Mouse (Mus musculus): ENCODE results near the gene Lrp6. TPM values are rescaled to one million over a fixed set of nuclear protein-coding genes. Genes with fewer than 3 reads are reported as not detected.

The Lrp6 gene
- polyA plus RNA-seq (2012; rRNA removed): 3.6 and 3.8 TPM in 2 replicates

GRCm38 (mm10) chr6:134566818-134567485, at the start of gene Lrp6:
Gene Lrp6 (minus strand): TSS chr6:134566965.
- peak within 1 kb of the TSS; percentile 94 for H3K4me3 ChIP-seq (ENCODE audit: control insufficient read depth, low read depth, low read length)
- H3K36me3 ChIP-seq (ENCODE audit: control insufficient read depth, insufficient read depth, low read length): no peaks in the 10 kb centered on the region
- peaks cover 8% of the 10 kb centered on the region; the same call in 1 of the 2 replicates for H3K4me1 ChIP-seq (ENCODE audit: control insufficient read depth, insufficient read depth, low read length)
- H3K27me3 ChIP-seq (ENCODE audit: control insufficient read depth, insufficient read depth, low read length): no peaks in the 10 kb centered on the region
- peak within 1 kb of the TSS; percentile 91 for H3K27ac ChIP-seq (ENCODE audit: control insufficient read depth, insufficient read depth, low read depth, low read length)
- TF ChIP-seq CTCF (IDR thresholded peaks at IDR 0.05; ENCODE audit: control insufficient read depth, insufficient read depth, insufficient replicate concordance, low read depth, low read length): no peak
- no peak; the same call in none of the 2 replicates for TF ChIP-seq POLR2A (IDR thresholded peaks at IDR 0.05; ENCODE audit: control insufficient read depth, low read depth, low read length)

DNA sequence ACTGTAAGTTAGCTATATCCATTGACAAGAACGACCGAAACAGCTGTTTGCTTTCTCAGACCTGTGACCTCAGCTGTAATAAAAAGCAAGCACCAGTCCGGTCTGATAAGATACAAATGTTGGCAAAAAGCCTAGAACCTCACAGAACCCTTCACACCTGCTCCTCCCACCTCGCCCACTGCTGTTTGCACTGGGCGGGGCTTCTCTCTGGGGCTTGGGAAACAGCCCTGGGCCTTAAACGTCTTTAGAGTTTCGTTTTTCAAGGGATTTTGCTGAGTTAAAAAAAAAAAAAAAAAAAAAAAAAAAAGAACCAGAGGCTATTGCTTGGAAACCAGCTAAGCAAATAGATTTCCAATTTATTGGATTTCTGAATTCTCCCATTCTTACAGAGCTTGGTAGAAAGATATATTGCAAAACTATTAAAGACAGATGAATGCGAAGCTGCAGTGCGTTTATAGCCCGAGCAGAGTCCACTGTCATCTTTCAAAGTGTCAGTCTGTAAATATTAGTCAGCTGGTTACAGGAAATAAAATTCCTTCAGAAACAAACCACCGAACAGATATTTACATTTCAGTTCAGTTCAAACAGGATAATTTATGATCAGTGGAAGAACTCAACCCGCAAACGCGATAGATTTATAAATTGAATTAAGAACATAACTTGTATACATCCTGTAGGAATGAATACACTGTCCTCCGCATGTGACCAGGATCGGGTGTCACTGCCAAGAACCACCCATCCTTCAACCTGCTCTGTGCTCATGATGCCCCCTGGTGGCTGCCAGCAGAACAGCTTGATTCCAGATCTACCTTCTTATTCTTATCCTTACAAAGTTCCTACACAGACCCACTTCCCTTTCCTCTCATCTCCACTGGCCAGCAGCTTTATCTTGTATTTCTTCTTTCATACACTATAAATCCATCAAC, 48.2 kb upstream of the Lrp6 start:
- no peaks in the 10 kb centered on the region for H3K36me3 ChIP-seq (ENCODE audit: control insufficient read depth, insufficient read depth, low read length)
- no peak overlapping the region for H3K27ac ChIP-seq (ENCODE audit: control insufficient read depth, insufficient read depth, low read depth, low read length)
- no peak overlapping the region for H3K4me3 ChIP-seq (ENCODE audit: control insufficient read depth, low read depth, low read length)
- TF ChIP-seq POLR2A (IDR thresholded peaks at IDR 0.05; ENCODE audit: control insufficient read depth, low read depth, low read length) (no peak), CTCF (IDR thresholded peaks at IDR 0.05; ENCODE audit: control insufficient read depth, insufficient read depth, insufficient replicate concordance, low read depth, low read length) (peak; percentile 92)
- no peaks in the 10 kb centered on the region for H3K4me1 ChIP-seq (ENCODE audit: control insufficient read depth, insufficient read depth, low read length)
- H3K27me3 ChIP-seq (ENCODE audit: control insufficient read depth, insufficient read depth, low read length): no peaks in the 10 kb centered on the region

DNA sequence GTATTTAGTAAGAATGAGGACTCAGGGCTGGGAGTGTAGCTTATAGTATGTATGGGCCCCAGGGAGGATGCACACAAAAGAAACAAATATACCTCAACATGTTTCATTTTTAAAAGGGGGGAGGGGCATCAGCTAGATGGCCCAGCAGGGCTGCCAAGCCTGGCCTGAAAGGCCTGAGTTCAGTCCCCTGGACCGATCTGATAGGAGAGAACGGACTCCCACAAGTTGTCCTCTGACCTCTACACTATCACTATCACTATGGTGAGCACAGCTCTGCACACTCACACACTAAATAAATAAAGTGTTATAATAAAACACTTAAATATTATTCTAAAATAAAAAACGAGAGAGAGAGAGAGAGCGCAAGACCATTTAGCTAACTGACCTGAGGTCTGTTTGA, 47.6 kb upstream of the Lrp6 start:
- H3K27ac ChIP-seq (ENCODE audit: control insufficient read depth, insufficient read depth, low read depth, low read length): no peak overlapping the region
- no peak overlapping the region for H3K4me3 ChIP-seq (ENCODE audit: control insufficient read depth, low read depth, low read length)
- no peaks in the 10 kb centered on the region for H3K36me3 ChIP-seq (ENCODE audit: control insufficient read depth, insufficient read depth, low read length)

DNA sequence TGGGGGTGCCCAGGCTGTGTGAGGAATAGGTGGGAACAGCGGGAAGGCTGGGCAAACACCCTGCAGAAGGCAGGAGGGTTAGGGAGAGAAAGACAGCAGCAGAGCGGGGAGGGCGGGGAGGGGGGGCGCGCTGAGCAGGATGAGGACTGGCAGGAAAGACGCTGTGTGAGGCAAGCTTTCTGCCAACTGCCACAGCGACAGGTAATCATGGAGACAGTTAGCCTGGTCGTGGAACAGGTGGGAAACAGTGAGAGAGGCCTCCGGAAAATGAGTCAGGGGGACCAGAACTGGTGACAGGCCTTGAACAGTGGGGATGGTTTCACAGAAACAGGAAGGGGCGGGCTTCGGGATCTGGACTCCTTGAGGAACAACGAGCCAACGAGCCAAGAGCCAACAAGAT, 45.1 kb upstream of the Lrp6 start:
- no peaks in the 10 kb centered on the region for H3K36me3 ChIP-seq (ENCODE audit: control insufficient read depth, insufficient read depth, low read length)
- no peak overlapping the region for H3K27ac ChIP-seq (ENCODE audit: control insufficient read depth, insufficient read depth, low read depth, low read length)
- H3K4me1 ChIP-seq (ENCODE audit: control insufficient read depth, insufficient read depth, low read length): no peaks in the 10 kb centered on the region
- H3K4me3 ChIP-seq (ENCODE audit: control insufficient read depth, low read depth, low read length): no peak overlapping the region
- no peaks in the 10 kb centered on the region for H3K27me3 ChIP-seq (ENCODE audit: control insufficient read depth, insufficient read depth, low read length)
- TF ChIP-seq POLR2A (IDR thresholded peaks at IDR 0.05; ENCODE audit: control insufficient read depth, low read depth, low read length) (no peak), CTCF (IDR thresholded peaks at IDR 0.05; ENCODE audit: control insufficient read depth, insufficient read depth, insufficient replicate concordance, low read depth, low read length) (no peak)

More for the DNA sequence above, 47.6 kb upstream of the Lrp6 start:
- TF ChIP-seq CTCF (IDR thresholded peaks at IDR 0.05; ENCODE audit: control insufficient read depth, insufficient read depth, insufficient replicate concordance, low read depth, low read length) (no peak), POLR2A (IDR thresholded peaks at IDR 0.05; ENCODE audit: control insufficient read depth, low read depth, low read length) (no peak)
- no peaks in the 10 kb centered on the region for H3K4me1 ChIP-seq (ENCODE audit: control insufficient read depth, insufficient read depth, low read length)
- H3K27me3 ChIP-seq (ENCODE audit: control insufficient read depth, insufficient read depth, low read length): no peaks in the 10 kb centered on the region

DNA sequence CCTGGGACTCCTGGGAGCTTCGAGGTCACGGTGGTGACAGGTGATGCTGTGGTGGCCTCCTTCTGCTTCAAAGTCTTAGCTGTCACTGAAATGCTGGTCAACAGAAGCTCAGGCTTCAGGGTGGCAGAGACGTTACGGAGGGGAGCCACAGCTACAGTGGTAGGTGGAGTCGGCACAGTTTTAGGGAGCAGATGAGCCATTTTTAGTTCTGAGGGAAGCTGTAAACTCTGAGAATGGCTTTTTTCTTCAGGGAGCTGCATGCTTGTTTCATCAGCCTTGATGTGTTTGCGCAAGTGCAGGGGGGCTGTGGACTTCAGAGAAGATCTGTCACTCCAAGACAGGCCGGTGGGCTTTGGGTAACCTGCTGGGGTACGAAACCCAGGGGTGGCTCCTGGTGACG, 43.6 kb upstream of the Lrp6 start:
- no peaks in the 10 kb centered on the region for H3K27me3 ChIP-seq (ENCODE audit: control insufficient read depth, insufficient read depth, low read length)
- no peak for TF ChIP-seq POLR2A (IDR thresholded peaks at IDR 0.05; ENCODE audit: control insufficient read depth, low read depth, low read length)
- TF ChIP-seq CTCF (IDR thresholded peaks at IDR 0.05; ENCODE audit: control insufficient read depth, insufficient read depth, insufficient replicate concordance, low read depth, low read length): no peak
- no peaks in the 10 kb centered on the region for H3K36me3 ChIP-seq (ENCODE audit: control insufficient read depth, insufficient read depth, low read length)
- H3K27ac ChIP-seq (ENCODE audit: control insufficient read depth, insufficient read depth, low read depth, low read length): no peak overlapping the region
- no peak overlapping the region for H3K4me3 ChIP-seq (ENCODE audit: control insufficient read depth, low read depth, low read length)
- no peaks in the 10 kb centered on the region for H3K4me1 ChIP-seq (ENCODE audit: control insufficient read depth, insufficient read depth, low read length)

GRCm38 (mm10) chr6:134606949-134607746, 40.4 kb upstream of the Lrp6 start:
- no peak for TF ChIP-seq POLR2A (IDR thresholded peaks at IDR 0.05; ENCODE audit: control insufficient read depth, low read depth, low read length)
- TF ChIP-seq CTCF (IDR thresholded peaks at IDR 0.05; ENCODE audit: control insufficient read depth, insufficient read depth, insufficient replicate concordance, low read depth, low read length): no peak
- H3K4me3 ChIP-seq (ENCODE audit: control insufficient read depth, low read depth, low read length): no peak overlapping the region
- no peaks in the 10 kb centered on the region for H3K4me1 ChIP-seq (ENCODE audit: control insufficient read depth, insufficient read depth, low read length)
- H3K27me3 ChIP-seq (ENCODE audit: control insufficient read depth, insufficient read depth, low read length): no peaks in the 10 kb centered on the region
- H3K36me3 ChIP-seq (ENCODE audit: control insufficient read depth, insufficient read depth, low read length): no peaks in the 10 kb centered on the region
- no peak overlapping the region for H3K27ac ChIP-seq (ENCODE audit: control insufficient read depth, insufficient read depth, low read depth, low read length)
